Mouse (Mus musculus) CH12.LX (cell line): ENCODE results near the gene Arvcf.
A peak's percentile ranks its signal among the peaks of the same experiment; 100 is the strongest.

Experiments
- BHLHE40 ChIP-seq: IDR thresholded peaks from 2 replicates; pipeline ENCODE4 v1.6.1; 2011; ENCODE audit warnings: mild to moderate bottlenecking, low read depth, low read length, improper control_type of control experiment
- CTCF ChIP-seq, 2 experiments: IDR thresholded peaks in 1 of 2; conservative IDR thresholded peaks in 1 of 2; 2 replicates each; pipeline ENCODE4 v1.5.1; 2011 to 2012; ENCODE audit warnings: low read depth in 2 of 2, low read length in 2 of 2, improper control_type of control experiment in 1 of 2, inconsistent platforms in 1 of 2, mild to moderate bottlenecking in 1 of 2, moderate library complexity in 1 of 2
- JUN ChIP-seq: IDR thresholded peaks from 2 replicates; pipeline ENCODE4 v1.6.1; 2011; ENCODE audit warnings: low read depth, mild to moderate bottlenecking, low read length, improper control_type of control experiment, moderate library complexity; ENCODE audit not compliant: insufficient read depth
- MAX ChIP-seq: IDR thresholded peaks from 2 replicates; pipeline ENCODE4 v1.6.1; 2011; ENCODE audit warnings: low read length, improper control_type of control experiment
- NELFE ChIP-seq: IDR thresholded peaks from 2 replicates; pipeline ENCODE4 v1.6.1; 2011; ENCODE audit warnings: low read depth, low read length, improper control_type of control experiment
- POLR2A ChIP-seq: IDR thresholded peaks from 2 replicates; pipeline ENCODE4 v1.6.1; 2011; ENCODE audit warnings: low read depth, mild to moderate bottlenecking, improper control_type of control experiment, low read length
- SIN3A ChIP-seq: IDR thresholded peaks from 2 replicates; pipeline ENCODE4 v1.6.1; 2012; ENCODE audit warnings: low read length, improper control_type of control experiment, inconsistent platforms

GRCm38 (mm10) chr16:18405091-18405854 is 57.3 kb downstream of the Arvcf start:
- TF ChIP-seq JUN: no peak
- 0 out of 2 replicates have a peak, but pooled peaks have one; percentile 16 for TF ChIP-seq POLR2A
- no peak for TF ChIP-seq CTCF (conservative IDR thresholded peaks at IDR 0.05 in 1 of 2, IDR thresholded peaks at IDR 0.05 in 1 of 2; ENCODE audit: low read depth in 2 of 2, low read length in 2 of 2)
- no peak for TF ChIP-seq NELFE
- TF ChIP-seq MAX: no peak
- TF ChIP-seq BHLHE40: no peak
- no peak for TF ChIP-seq SIN3A
